8 mouse cellular contexts compared by ENCODE assay signal in the genomic region with DNA sequence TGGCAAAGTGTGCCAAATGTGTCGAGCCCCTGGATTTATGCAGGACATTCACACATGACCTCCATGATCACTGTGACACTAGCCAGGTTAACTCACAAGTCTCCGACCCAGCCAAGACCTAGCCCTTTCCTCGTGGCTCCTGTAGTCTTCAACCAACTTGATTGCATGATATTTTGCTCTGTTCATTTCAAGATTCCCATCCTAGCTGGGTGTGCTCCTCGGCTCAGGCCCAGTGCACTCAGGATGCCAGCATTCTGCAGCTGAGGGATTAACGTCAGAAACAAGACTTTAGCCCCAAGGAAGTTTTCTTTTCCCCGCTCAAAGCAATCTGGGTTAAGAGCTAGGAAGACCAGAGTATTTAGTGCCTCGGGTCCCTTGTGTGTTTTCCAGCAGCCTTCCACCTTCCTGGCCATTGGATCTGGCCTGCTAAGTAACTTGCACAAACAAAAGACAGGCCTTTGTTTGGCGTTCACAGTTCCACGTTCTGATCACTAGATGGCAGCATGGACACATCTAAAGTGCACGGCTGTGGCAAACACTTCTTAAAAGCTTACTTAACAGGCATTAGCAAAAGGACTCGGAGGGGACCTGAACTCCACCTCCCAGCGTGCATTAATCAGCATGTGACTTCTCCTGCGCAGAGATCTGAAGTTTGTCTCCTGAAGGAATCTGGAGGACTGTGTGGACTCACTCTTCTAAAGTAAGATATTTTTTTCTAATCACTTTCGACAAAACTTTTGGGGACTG. TPM values are rescaled to one million over a fixed set of nuclear protein-coding genes. Genes with fewer than 3 reads are reported as not detected.
A peak's percentile ranks its signal among the peaks of the same experiment; 100 is the strongest.
DNase-seq lines count a peak whose midpoint lies in the region; ATAC-seq and TF ChIP-seq lines count a peak whose summit lies in the region.

A gene (plus strand): TSS at position 553 of the 747 bp plus-strand sequence.

- 24% methylated on average over 14 of the region's 14 CpGs for WGBS in forebrain, embryonic 13.5 days
- WGBS in heart, postnatal 0 days: 25% methylated on average over 14 of the region's 14 CpGs
- 21% methylated on average over 14 of the region's 14 CpGs for WGBS in liver, embryonic 14.5 days (ENCODE audit: insufficient replicate concordance)
- WGBS in neural tube, embryonic 13.5 days: 28% methylated on average over 14 of the region's 14 CpGs

- peak; percentile 56 for DNase-seq in c-Kit-positive CD71-positive TER-119-positive erythroid progenitor cells, embryonic 14.5 days (ENCODE audit: low spot score)
- peak; percentile 83 for DNase-seq in heart, postnatal 0 days (ENCODE audit: low spot score)
- DNase-seq in kidney, postnatal 36 days: peak; percentile 85 to 90
- DNase-seq in liver, embryonic 14.5 days (ENCODE audit: low read depth in 3 of 3, low spot score in 3 of 3): peak; percentile 42 to 49 (median 48)
- peak; percentile 72 for DNase-seq in testis, postnatal 10 days (ENCODE audit: low spot score)

- peak within 1 kb of the TSS; percentile 4; the same call in 1 of the 2 replicates for H3K4me3 ChIP-seq in E14TG2a.4 (replicated peaks; ENCODE audit: low read length)
- no peak within 1 kb of the TSS; the same call in 1 of the 2 replicates for H3K4me3 ChIP-seq in forebrain, embryonic 13.5 days
- H3K4me3 ChIP-seq in heart, postnatal 0 days (ENCODE audit: low read depth, low read length): 0 out of 2 replicates have a peak within 1 kb of the TSS, but pooled peaks have one; percentile 17
- no peak within 1 kb of the TSS for H3K4me3 ChIP-seq in liver, embryonic 14.5 days (ENCODE audit: insufficient read depth in 1 of 2, low read depth in 2 of 2, low read length in 2 of 2)
- H3K4me3 ChIP-seq in neural tube, embryonic 13.5 days: no peak within 1 kb of the TSS

- peak; percentile 95 for TF ChIP-seq CTCF in E14TG2a.4 (conservative IDR thresholded peaks at IDR 0.05; ENCODE audit: low read length)
- peak; percentile 94 for TF ChIP-seq CTCF in heart, postnatal 0 days (IDR thresholded peaks at IDR 0.05; ENCODE audit: low read depth)
- peak; percentile 78 for TF ChIP-seq CTCF in liver, embryonic 14.5 days (IDR thresholded peaks at IDR 0.05; ENCODE audit: low read depth)

- no peaks in the 10 kb centered on the region for H3K27me3 ChIP-seq in E14TG2a.4 (ENCODE audit: insufficient read depth, low read length)
- H3K27me3 ChIP-seq in forebrain, embryonic 13.5 days: no peaks in the 10 kb centered on the region
- H3K27me3 ChIP-seq in heart, postnatal 0 days (ENCODE audit: control insufficient read depth, insufficient read depth, low read length): no peaks in the 10 kb centered on the region
- no peaks in the 10 kb centered on the region for H3K27me3 ChIP-seq in liver, embryonic 14.5 days (ENCODE audit: control insufficient read depth, insufficient read depth, low read length)
- no peaks in the 10 kb centered on the region for H3K27me3 ChIP-seq in neural tube, embryonic 13.5 days

- H3K9ac ChIP-seq in forebrain, embryonic 13.5 days: peak within 1 kb of the TSS; percentile 53
- H3K9ac ChIP-seq in heart, postnatal 0 days (replicated peaks; ENCODE audit: low read depth, low read length): 0 out of 2 replicates have a peak within 1 kb of the TSS, but pooled peaks have one; percentile 3
- H3K9ac ChIP-seq in liver, embryonic 14.5 days (replicated peaks): no peak within 1 kb of the TSS
- H3K9ac ChIP-seq in neural tube, embryonic 13.5 days: peak within 1 kb of the TSS; percentile 49

- TF ChIP-seq EP300 in heart, postnatal 0 days (IDR thresholded peaks at IDR 0.05; ENCODE audit: low read depth): no peak
- TF ChIP-seq EP300 in liver, embryonic 14.5 days (IDR thresholded peaks at IDR 0.05; ENCODE audit: low read depth): no peak

- ATAC-seq in forebrain, embryonic 13.5 days: peak; percentile 91
- peak; percentile 78 for ATAC-seq in heart, postnatal 0 days (ENCODE audit: insufficient read depth, low read depth)
- no peak for ATAC-seq in liver, embryonic 14.5 days (ENCODE audit: insufficient read depth)
- ATAC-seq in neural tube, embryonic 13.5 days (ENCODE audit: low read depth): peak; percentile 87

- peaks cover 40% of the 10 kb centered on the region for H3K4me1 ChIP-seq in E14TG2a.4 (replicated peaks; ENCODE audit: low read depth, low read length)
- H3K4me1 ChIP-seq in forebrain, embryonic 13.5 days: peaks cover 3% of the 10 kb centered on the region; the same call in 1 of the 2 replicates
- no peaks in the 10 kb centered on the region for H3K4me1 ChIP-seq in heart, postnatal 0 days (ENCODE audit: control insufficient read depth, insufficient read depth)
- H3K4me1 ChIP-seq in liver, embryonic 14.5 days (replicated peaks; ENCODE audit: control insufficient read depth in 2 of 2, insufficient read depth in 2 of 2, low read length in 1 of 2): no peaks in the 10 kb centered on the region
- H3K4me1 ChIP-seq in neural tube, embryonic 13.5 days (replicated peaks): 0 out of 2 replicates have a peak, but pooled peaks cover 8% of the 10 kb centered on the region

- H3K4me2 ChIP-seq in forebrain, embryonic 13.5 days: peak within 1 kb of the TSS; percentile 29; the same call in 1 of the 2 replicates
- H3K4me2 ChIP-seq in heart, postnatal 0 days (ENCODE audit: low read depth, low read length): peak within 1 kb of the TSS; percentile 31
- no peak within 1 kb of the TSS for H3K4me2 ChIP-seq in liver, embryonic 14.5 days (ENCODE audit: low read depth)
- peak within 1 kb of the TSS; percentile 37 for H3K4me2 ChIP-seq in neural tube, embryonic 13.5 days

- no peaks in the 10 kb centered on the region for H3K36me3 ChIP-seq in E14TG2a.4 (ENCODE audit: insufficient read depth, low read length)
- H3K36me3 ChIP-seq in forebrain, embryonic 13.5 days (ENCODE audit: poor library complexity, severe bottlenecking): no peaks in the 10 kb centered on the region
- H3K36me3 ChIP-seq in heart, postnatal 0 days (replicated peaks; ENCODE audit: control insufficient read depth, insufficient read depth, low read length): no peaks in the 10 kb centered on the region
- no peaks in the 10 kb centered on the region for H3K36me3 ChIP-seq in liver, embryonic 14.5 days (replicated peaks; ENCODE audit: control insufficient read depth, insufficient read depth, low read depth)
- H3K36me3 ChIP-seq in neural tube, embryonic 13.5 days: no peaks in the 10 kb centered on the region

- H3K27ac ChIP-seq in forebrain, embryonic 13.5 days: peak within 1 kb of the TSS; percentile 35; the same call in 1 of the 2 replicates
- no peak within 1 kb of the TSS for H3K27ac ChIP-seq in heart, postnatal 0 days (ENCODE audit: low read depth)
- no peak within 1 kb of the TSS for H3K27ac ChIP-seq in liver, embryonic 14.5 days
- peak within 1 kb of the TSS; percentile 25 for H3K27ac ChIP-seq in neural tube, embryonic 13.5 days (replicated peaks)

- no peaks in the 10 kb centered on the region for H3K9me3 ChIP-seq in E14TG2a.4 (ENCODE audit: low read length)
- no peaks in the 10 kb centered on the region for H3K9me3 ChIP-seq in forebrain, embryonic 13.5 days (replicated peaks)
- H3K9me3 ChIP-seq in heart, postnatal 0 days (replicated peaks; ENCODE audit: control insufficient read depth, low read length): no peaks in the 10 kb centered on the region
- no peaks in the 10 kb centered on the region for H3K9me3 ChIP-seq in liver, embryonic 14.5 days (ENCODE audit: control insufficient read depth, low read length)
- no peaks in the 10 kb centered on the region for H3K9me3 ChIP-seq in neural tube, embryonic 13.5 days

RNA-seq across cellular contexts. Expression of the gene that starts here (rescaled TPM):
- 2.9 TPM in 2 replicates for polyA plus RNA-seq in forebrain, embryonic 13.5 days (2015; fragmentation: Nextera tagmentation; extraction: Ambion mirVana)
- 3.2 TPM in 1 of 2 replicates, not detected in the other for total RNA-seq in heart, postnatal 0 days (2014; rRNA removed; ENCODE audit: low replicate concordance)
- polyA plus RNA-seq in heart, postnatal 0 days (2015; fragmentation: Nextera tagmentation; extraction: Ambion mirVana): 2.7 TPM in 2 replicates
- 0.14 and 0.26 TPM in 2 replicates for polyA plus RNA-seq in liver, embryonic 14.5 days (2012; rRNA removed)
- polyA plus RNA-seq in liver, embryonic 14.5 days (2014; fragmentation: Nextera tagmentation; extraction: Ambion mirVana): 0.41 and 0.61 TPM in 2 replicates
- 3.5 and 4.2 TPM in 2 replicates for polyA plus RNA-seq in neural tube, embryonic 13.5 days (2015; fragmentation: Nextera tagmentation; extraction: Ambion mirVana)

Comparison
In these comparisons a context has a peak if more than half of its experiments do, and no peak if none do; other contexts are left out.
1. Peak in DNase-seq in liver, embryonic 14.5 days; RNA of the gene not detected or under 1 TPM.
2. H3K4me3 ChIP-seq: peak in E14TG2a.4 (single experiment) and heart, postnatal 0 days (single experiment); none in forebrain, embryonic 13.5 days (single experiment), liver, embryonic 14.5 days (0 of 2) and neural tube, embryonic 13.5 days (single experiment).
3. H3K27ac ChIP-seq: peak in forebrain, embryonic 13.5 days (single experiment) and neural tube, embryonic 13.5 days (single experiment); none in heart, postnatal 0 days (single experiment) and liver, embryonic 14.5 days (single experiment).
4. Peak in every context shown above with its lines, with median percentiles within 50 percentile points of each other: CTCF ChIP-seq and DNase-seq.